Mouse (Mus musculus) ovary, postnatal 10 days (tissue): ENCODE measurements around the gene Zfp444.
"Not testable (repeated sequence)": the region's sequence is repeated elsewhere in the genome, so short reads cannot be mapped to it uniquely, and the experiment has no call there.

Source experiments
- DNase-seq: peaks from one replicate; pipeline ENCODE4 v3.0.0; 2022; ENCODE audit warnings: low spot score

The Zfp444 gene

DNA sequence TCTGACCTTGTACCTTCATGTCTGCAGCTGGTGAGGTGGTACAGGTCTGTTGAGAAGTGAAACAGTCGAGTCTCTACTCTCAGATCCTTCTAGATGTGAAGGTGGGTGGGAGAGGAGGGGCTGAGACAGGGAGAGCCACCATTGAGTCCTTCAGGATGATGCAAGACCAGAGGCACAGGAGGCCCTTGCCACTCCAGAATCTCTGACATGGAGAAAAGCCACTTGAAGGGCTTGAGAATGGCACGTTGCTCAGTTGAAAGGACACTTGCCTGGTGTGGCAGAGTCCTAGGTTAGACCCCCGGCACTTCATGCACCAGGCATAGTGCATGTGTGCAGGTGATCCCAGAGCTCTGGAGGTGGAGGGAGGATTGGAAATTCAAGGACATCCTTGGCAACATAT, 10.5 kb upstream of the Zfp444 start:
- DNase-seq: no peak

DNA sequence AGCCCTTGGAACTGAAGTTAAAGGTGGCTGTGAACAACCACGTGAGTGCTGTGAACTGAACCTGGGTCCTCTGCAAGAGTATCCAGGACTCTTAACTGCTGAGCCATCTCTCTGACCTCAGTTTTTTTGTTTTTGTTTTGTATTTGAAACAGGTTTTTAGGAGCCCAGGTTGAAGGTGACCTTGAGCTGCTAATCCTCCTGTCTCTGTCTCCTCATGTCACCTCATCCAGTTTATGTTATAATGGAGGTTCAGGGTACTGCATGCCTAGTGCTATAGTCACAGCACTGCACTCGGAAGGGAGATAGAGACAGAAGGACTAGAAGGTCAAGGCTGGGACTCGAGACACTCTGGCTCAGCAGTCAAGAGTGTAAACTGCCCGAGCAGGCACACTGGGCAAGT, 9.9 kb upstream of the Zfp444 start:
- no peak for DNase-seq

GRCm38 (mm10) chr7:6164671-6165070, 7.4 kb upstream of the Zfp444 start:
- DNase-seq: no peak

- DNase-seq: no peak
These were observed 2.6 kb upstream of the Zfp444 start for GRCm38 (mm10) chr7:6169403-6169802.

- DNase-seq: no peak
These were observed 1.6 kb upstream of the Zfp444 start for GRCm38 (mm10) chr7:6170391-6170790.

GRCm38 (mm10) chr7:6170871-6171270, 1.2 kb upstream of the Zfp444 start:
- no peak for DNase-seq

GRCm38 (mm10) chr7:6171444-6172005, 501 bp upstream of the Zfp444 start:
- peak; percentile 28 for DNase-seq

- DNase-seq: peak; percentile 20
These were observed 733 bp downstream of the Zfp444 start for GRCm38 (mm10) chr7:6172674-6173244.

DNA sequence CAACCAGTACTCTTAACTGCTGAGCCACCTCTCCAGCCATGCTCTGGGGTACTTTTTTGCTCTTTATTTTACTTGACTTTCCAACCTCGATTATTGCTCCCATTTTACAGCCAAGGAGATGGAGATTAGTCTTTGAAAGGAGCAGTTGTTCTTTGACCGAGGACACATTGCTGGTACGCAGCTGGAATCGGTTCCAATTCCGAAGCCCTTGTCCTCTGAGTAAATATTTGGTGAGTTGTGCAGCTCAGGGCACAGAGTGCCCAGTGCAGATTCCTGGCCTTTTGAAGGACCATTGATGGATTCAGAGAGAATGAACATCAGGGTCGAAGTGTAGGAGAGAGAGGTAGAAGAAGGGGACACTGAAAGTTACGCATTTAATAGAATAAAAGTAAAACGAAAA, 1.8 kb downstream of the Zfp444 start:
- DNase-seq: no peak

DNA sequence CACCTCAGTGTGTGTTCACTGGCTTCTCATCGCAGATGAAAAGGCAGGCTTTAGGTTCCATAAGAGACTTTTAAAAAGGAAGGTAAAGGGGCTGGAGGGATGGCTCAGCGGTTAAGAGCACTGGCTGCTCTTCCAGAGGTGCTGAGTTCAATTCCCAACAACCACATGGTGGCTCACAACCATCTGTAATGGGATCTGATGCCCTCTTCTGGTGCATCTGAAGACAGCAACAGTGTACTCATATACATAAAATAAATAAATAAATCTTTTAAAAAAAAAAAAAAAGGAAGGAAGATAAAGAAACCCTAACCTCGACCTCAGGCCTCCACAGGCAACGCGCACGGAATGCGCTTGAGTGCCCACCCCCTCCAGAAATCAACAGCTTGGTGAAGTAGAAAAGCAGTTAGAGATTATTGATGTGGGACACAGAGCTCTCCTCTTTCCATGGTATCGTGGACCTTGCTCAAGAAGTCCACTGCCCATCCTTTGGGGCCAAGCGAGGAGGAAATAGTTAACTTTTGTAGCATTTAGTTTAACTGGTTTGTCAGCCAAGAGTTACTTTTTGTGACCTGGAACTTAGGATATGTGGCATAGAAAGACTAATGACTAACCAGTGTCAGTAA, 2.5 kb downstream of the Zfp444 start:
- not testable (repeated sequence) for DNase-seq

GRCm38 (mm10) chr7:6179013-6179412, 7.0 kb downstream of the Zfp444 start:
- no peak for DNase-seq

DNA sequence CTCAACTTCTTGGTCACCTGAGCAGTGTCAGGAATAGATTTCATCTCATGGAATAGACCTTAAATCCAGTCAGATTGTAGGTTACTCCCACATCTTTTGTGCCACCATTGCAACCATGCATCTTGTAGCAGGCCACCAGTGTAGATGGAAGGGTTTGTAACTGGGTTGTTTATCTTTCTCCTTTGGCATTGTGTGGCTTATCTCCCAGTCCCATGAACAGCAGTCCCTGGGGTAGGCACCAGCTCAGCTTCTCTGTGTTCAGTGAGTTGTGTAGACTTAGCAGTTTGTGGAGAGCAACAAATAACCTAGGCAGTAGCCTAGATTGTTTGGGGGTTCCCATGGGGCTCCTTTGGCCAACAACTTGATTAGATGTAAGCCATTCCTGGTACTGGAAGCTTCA, 10.9 kb downstream of the Zfp444 start:
- no peak for DNase-seq

DNA sequence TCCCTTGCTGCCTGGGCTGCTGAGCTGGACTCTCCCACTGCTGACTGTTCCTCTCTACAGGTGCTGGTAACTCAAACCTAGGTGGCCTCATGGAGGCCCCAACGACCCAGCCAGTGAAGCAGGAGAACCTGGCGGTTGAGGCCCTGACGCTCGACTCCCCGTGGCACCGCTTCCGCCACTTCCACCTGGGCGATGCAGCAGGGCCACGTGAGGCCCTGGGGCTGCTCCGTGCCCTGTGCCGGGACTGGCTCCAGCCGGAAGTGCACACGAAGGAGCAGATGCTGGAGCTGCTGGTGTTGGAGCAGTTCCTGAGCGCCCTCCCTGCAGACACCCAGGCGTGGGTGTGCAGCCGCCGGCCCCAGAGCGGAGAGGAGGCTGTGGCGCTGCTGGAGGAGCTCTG, 11.8 kb downstream of the Zfp444 start:
- DNase-seq: no peak

DNA sequence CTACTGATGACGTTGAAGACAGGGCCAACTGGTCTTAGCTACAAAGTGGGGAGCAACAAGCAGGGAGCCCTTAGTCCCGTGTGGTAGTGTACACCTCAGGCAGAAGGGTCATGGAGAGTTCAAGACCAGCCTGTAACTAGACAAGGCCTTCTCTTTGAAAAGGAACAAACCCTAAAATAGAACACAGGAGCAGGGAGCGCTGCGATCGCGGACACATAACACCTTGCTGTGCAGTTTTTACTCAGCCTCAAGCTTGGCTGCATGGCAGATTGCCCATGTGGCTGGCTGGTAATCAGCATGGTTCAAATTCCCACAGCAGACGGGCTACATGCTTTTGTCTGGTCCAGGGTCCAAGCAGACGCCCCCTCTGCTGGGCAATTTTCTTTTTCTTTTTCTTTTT, 12.5 kb downstream of the Zfp444 start:
- DNase-seq: no peak

GRCm38 (mm10) chr7:6185391-6185790, 13.4 kb downstream of the Zfp444 start:
- no peak for DNase-seq

GRCm38 (mm10) chr7:6186176-6186575, 14.2 kb downstream of the Zfp444 start:
- DNase-seq: no peak

DNA sequence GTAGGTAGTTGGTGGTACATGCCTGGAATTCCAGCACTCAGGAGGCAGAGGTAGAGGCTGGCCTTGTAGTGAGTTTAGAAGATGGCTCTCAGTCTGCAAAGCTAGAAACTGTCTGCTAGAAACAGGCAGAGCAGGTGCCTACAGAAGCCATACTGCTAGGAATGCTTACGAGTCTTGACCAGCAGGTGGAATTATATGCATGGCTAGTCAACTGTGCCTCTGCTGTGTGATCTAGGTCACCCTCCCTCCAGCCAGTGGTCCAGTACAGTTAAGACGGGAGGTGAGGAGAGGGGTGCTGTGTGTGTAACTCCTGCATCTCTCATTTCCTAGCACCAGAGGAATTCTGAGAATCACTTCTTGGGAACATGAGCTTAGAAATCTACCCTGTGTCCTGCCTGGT, 14.7 kb downstream of the Zfp444 start:
- no peak for DNase-seq

- no peak for DNase-seq
These were observed 17.5 kb downstream of the Zfp444 start for GRCm38 (mm10) chr7:6189542-6189941.

- peak; percentile 49 for DNase-seq
These were observed 19.4 kb downstream of the Zfp444 start for GRCm38 (mm10) chr7:6191376-6191775.

DNA sequence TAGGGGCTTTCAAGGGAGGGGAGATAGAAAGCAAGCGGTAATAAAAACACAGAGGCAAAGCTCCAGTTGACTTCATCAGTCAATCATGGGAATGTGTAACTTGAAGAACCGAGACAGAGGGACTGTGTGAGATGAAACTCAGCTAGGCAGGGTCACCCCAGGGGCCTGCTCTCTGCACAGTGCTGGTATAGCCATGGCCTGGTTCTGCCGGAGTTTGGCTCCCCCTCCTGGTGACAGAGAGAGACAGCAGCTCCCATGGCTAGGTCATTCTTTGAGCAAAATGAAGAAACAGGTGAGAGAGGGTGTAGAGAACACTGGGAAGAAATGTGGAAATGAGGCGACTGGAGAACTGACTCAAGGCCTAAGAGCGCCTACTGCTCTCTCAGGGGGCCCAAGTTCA, 22.1 kb downstream of the Zfp444 start:
- peak; percentile 35 for DNase-seq

GRCm38 (mm10) chr7:6195777-6196176, 23.8 kb downstream of the Zfp444 start:
- DNase-seq: no peak

- DNase-seq: no peak
These were observed 24.8 kb downstream of the Zfp444 start, which contains the start of gene Galp for GRCm38 (mm10) chr7:6196790-6197189. Gene Galp, plus strand, starts transcription at chr7:6197090.

DNA sequence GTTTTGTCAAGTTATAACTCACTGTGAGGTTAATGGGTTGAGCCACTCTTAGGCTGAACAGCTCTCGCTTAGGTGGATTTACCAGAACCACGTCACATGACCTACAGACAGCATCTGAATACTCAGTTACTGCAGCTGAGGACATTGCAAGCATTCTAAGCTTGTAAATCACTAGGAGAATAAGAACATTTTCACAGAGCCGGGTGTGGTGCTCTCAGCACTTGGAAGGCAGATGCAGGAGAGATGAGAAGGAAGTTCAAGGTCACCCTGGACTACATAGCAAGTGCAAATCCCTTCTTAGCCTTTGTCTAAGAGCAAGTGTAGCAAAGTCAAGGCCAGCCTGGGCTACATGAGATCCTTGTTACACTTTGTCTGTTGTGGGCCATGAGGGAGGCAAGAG, 32.2 kb downstream of the Zfp444 start:
- DNase-seq: no peak

DNA sequence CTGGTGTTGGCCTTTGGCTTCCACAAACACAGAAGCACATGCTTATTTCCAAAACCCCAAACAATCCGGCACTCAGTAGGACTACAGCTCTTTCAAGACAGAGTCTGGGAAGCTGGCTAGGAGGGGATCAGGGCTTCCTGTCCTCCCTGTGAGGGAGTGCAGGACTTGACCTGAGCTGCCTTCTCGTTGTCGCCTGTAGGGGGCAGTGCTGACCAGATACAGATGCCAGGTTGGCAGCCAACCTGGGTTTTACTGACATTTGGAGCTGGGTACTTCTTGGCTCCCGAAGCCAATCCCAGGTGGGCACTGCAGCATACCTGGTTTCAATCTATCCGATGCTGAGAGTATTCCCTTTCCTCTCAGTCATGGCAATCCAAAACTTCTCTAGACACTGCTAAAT, 41.1 kb downstream of the Zfp444 start:
- DNase-seq: no peak
